ENCODE assay signal across 1 mouse cellular context in the genomic region with DNA sequence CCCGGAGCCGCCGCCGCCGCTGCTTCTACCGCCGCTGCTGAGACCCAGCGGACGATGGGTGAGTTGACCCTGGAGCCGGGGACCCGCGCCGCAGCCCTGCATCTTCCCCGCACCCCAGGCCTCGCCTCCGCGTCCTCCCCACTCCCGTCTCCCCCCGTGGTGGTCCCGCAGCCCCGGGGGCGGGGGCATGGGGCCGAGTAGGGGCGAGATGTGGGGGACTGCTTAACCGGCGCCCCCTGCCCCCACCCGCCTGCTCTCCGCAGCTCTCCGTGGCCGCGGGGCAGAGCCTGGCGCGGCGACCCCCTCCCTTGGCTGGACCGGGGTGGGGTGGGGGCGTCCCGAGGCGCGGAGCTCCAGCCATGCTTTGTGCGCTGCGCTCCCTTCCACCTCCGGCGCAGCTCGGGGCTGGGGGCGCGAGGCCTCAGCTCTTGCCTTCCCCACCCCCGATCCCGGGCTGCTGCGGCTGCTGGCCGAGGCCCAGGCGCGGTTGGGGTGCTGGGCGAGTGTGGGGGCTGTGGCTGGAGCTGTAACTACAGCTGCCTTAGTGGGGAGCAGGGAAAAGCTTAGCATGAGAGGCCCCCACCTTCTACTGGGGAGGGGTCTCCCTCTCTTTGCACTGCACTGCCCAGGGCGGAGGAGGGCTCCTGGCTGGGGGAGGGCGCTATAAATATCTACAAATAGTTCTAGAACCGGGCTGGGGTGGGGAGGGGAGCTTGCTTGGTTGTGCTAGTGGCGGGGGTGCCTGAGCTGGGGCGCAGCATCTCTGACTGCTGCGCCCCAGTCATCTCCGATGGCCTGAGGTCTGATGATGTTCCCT.
TF ChIP-seq lines count a peak whose summit lies in the region.

No protein-coding gene starts in this region.

TF ChIP-seq in CH12.LX, 34 proteins besides CTCF, POLR2A, EP300 and RAD21 (continued from another document):
- TF ChIP-seq USF2 (conservative IDR thresholded peaks at IDR 0.05; ENCODE audit: low read depth, low read length) = no peak
- TF ChIP-seq RCOR1 (conservative IDR thresholded peaks at IDR 0.05; ENCODE audit: low read depth, low read length) = no peak
- no peak for TF ChIP-seq MEF2A (IDR thresholded peaks at IDR 0.05; ENCODE audit: borderline replicate concordance, low read depth, low read length)
- no peak for TF ChIP-seq ELF1 (IDR thresholded peaks at IDR 0.05; ENCODE audit: low read depth, low read length)
- TF ChIP-seq ZMIZ1 (IDR thresholded peaks at IDR 0.05; ENCODE audit: low read depth, low read length) = no peak
- TF ChIP-seq MYC (IDR thresholded peaks at IDR 0.05; ENCODE audit: low read depth, low read length) = no peak
